Mouse (Mus musculus) hindbrain, embryonic 15.5 days (tissue): ENCODE measurements at regions not wholly inside any gene's neighbourhood (a gene's known extent, or its start where the extent isn't known, plus 50 kb on each side); places are given as distances from the start of the nearest gene placed in this dataset.

ENCODE experiments used
- ATAC-seq: fragments of 200-750 bp; cut with Nextera tagmentation; 2 replicates; pipeline ENCODE4 v1.8.0; 2017; ENCODE audit warnings: low read depth, moderate number of reproducible peaks, moderate TSS enrichment; ENCODE audit not compliant: low FRiP score
- H3K27ac ChIP-seq: fragments of 300-500 bp; sonication (generic); replicated peaks from 2 replicates; pipeline ENCODE4 v1.5.1; 2015; ENCODE audit warnings: mild to moderate bottlenecking, inconsistent platforms
- H3K27me3 ChIP-seq: fragments of 300-500 bp; sonication (generic); 2 replicates; pipeline ENCODE4 v1.6.1; 2015; ENCODE audit warnings: control low read depth, inconsistent platforms
- H3K36me3 ChIP-seq: fragments of 300-500 bp; sonication (generic); 2 replicates; pipeline ENCODE4 v1.6.1; 2015; ENCODE audit warnings: control low read depth, inconsistent platforms
- H3K4me1 ChIP-seq: fragments of 300-500 bp; sonication (generic); replicated peaks from 2 replicates; pipeline ENCODE4 v1.6.1; 2015; ENCODE audit warnings: control low read depth, inconsistent platforms
- H3K4me2 ChIP-seq: fragments of 300-500 bp; sonication (generic); 2 replicates; pipeline ENCODE4 v1.6.1; 2015; ENCODE audit warnings: moderate library complexity, mild to moderate bottlenecking, inconsistent platforms
- H3K4me3 ChIP-seq: fragments of 300-500 bp; sonication (generic); 2 replicates; pipeline ENCODE4 v1.5.1; 2015; ENCODE audit warnings: mild to moderate bottlenecking, inconsistent platforms
- H3K9ac ChIP-seq: fragments of 300-500 bp; sonication (generic); 2 replicates; pipeline ENCODE4 v1.6.1; 2015; ENCODE audit warnings: inconsistent platforms
- H3K9me3 ChIP-seq: fragments of 300-500 bp; sonication (generic); 2 replicates; pipeline ENCODE4 v1.6.1; 2016; ENCODE audit warnings: control low read depth, inconsistent platforms
- WGBS: fragments of 180-500 bp; shearing (Covaris S2); methylation state at CpG from one replicate; pipeline ENCODE4 v1.1.7; 2015; 5-methylcytosine and 5-hydroxymethylcytosine counted together

- Histone ChIP-seq H3K4me1 (peaks cover 7% of the 10 kb centered on the region; the same call in 1 of the 2 replicates), H3K4me2 (peak overlapping the region; percentile 31), H3K9ac (no peak overlapping the region), H3K27me3 (no peaks in the 10 kb centered on the region), H3K4me3 (no peak overlapping the region), H3K36me3 (no peaks in the 10 kb centered on the region), H3K9me3 (no peaks in the 10 kb centered on the region), H3K27ac (no peak overlapping the region)
- WGBS: 21% methylated on average over 8 of the region's 8 CpGs
- ATAC-seq: 0 out of 2 replicates have a peak, but pooled peaks have one; percentile 34
Observed at GRCm38 (mm10) chr8:79828763-79829542, 117.3 kb downstream of the Anapc10 start.

DNA sequence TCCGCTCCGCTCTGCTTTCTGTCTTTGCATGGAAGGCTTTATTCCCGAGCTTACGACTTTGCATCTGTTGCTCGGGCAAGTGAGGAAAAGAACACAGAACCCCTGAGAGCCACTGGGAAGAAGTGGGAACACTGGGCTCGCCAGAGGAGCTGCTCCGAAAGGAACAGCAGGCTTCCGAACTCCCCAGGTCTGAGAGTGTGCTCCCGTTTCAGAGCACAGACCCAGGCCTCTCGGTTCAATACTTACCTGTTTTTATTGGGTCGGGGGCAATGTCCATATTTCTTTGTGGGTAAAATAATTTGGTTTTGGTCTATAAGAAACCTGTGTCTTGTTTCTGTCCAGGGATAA, 117.9 kb downstream of the Anapc10 start:
- Histone ChIP-seq H3K36me3 (no peaks in the 10 kb centered on the region), H3K9ac (no peak overlapping the region), H3K27me3 (no peaks in the 10 kb centered on the region), H3K4me1 (peaks cover 7% of the 10 kb centered on the region; the same call in 1 of the 2 replicates), H3K4me3 (no peak overlapping the region), H3K9me3 (no peaks in the 10 kb centered on the region), H3K4me2 (peak overlapping the region; percentile 31), H3K27ac (no peak overlapping the region)
- WGBS: 18% methylated on average over 11 of the region's 11 CpGs
- peak; percentile 19; the same call in 1 of the 2 replicates for ATAC-seq

- WGBS: 68% methylated on average over 19 of the region's 19 CpGs
- no peaks in the 10 kb centered on the region for H3K9me3 ChIP-seq
- H3K4me2 ChIP-seq: no peak overlapping the region
Observed at GRCm38 (mm10) chr8:79829941-79830633, 118.5 kb downstream of the Anapc10 start.

DNA sequence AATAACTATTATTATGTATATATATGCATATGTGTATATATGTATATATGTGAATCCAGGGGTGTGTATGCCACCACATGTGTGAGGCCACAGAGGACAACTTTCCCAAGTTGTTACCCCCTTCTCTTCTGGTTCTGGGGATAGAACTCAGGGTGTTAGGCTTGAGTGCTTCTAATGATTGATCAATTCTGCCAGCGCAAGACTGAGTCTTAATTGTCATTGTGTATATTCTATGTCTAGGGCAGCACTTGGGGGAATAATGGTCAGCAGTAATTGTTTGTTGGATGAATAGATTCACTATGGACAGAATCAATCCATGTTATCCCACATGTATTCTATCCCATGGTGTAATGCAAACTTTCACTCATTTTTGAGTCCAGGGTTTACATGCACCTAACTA, 127.3 kb downstream of the Anapc10 start:
- H3K9ac ChIP-seq: no peak overlapping the region
- no peak overlapping the region for H3K4me2 ChIP-seq
- no peak for ATAC-seq
- 78% methylated on average over 1 of the region's 1 CpGs for WGBS
- H3K4me1 ChIP-seq: no peaks in the 10 kb centered on the region
- no peaks in the 10 kb centered on the region for H3K27me3 ChIP-seq
- no peaks in the 10 kb centered on the region for H3K36me3 ChIP-seq
- no peak overlapping the region for H3K4me3 ChIP-seq
- H3K9me3 ChIP-seq: no peaks in the 10 kb centered on the region
- no peak overlapping the region for H3K27ac ChIP-seq

More at GRCm38 (mm10) chr8:79829941-79830633, 118.5 kb downstream of the Anapc10 start:
- Histone ChIP-seq H3K4me3 (no peak overlapping the region), H3K27ac (no peak overlapping the region), H3K36me3 (no peaks in the 10 kb centered on the region), H3K9ac (no peak overlapping the region), H3K4me1 (peaks cover 7% of the 10 kb centered on the region; the same call in 1 of the 2 replicates), H3K27me3 (no peaks in the 10 kb centered on the region)
- no peak for ATAC-seq

DNA sequence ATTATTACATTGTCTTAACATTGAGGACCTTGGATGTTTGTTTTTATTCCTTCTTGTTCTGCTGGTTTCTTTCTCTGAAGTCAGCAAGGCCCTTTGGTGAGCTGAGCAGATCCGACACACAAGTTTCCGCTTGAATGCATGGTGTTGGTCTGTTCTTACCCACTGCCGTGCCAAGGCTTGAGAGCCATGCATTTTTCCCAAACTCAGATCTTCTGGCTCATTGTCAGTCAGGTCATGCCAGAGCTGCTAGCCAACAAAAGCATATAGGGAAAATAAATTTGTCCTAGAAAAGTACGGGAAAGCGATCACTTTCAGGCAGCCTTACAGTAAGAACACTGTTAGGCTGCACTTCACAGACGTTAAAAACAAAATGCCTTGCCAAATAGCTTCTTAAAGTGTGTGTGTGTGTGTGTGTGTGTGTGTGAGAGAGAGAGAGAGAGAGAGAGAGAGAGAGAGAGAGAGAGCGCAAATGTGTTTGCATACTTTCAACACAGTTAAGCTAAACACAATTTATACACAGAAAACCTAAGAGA, 138.4 kb downstream of the Anapc10 start:
- WGBS: 53% methylated on average over 7 of the region's 7 CpGs
- Histone ChIP-seq H3K4me3 (no peak overlapping the region), H3K36me3 (no peaks in the 10 kb centered on the region), H3K9ac (no peak overlapping the region), H3K4me1 (no peaks in the 10 kb centered on the region), H3K4me2 (peak overlapping the region; percentile 15; the same call in 1 of the 2 replicates), H3K9me3 (no peaks in the 10 kb centered on the region), H3K27ac (no peak overlapping the region), H3K27me3 (no peaks in the 10 kb centered on the region)
- ATAC-seq: peak; percentile 79

- no peak overlapping the region for H3K4me2 ChIP-seq
- 70% methylated on average over 6 of the region's 6 CpGs for WGBS
Observed at GRCm38 (mm10) chr8:79850519-79850918, 138.9 kb downstream of the Anapc10 start.

GRCm38 (mm10) chr8:79872416-79873077, 160.9 kb downstream of the Anapc10 start:
- no peaks in the 10 kb centered on the region for H3K36me3 ChIP-seq
- H3K27ac ChIP-seq: no peak overlapping the region
- WGBS: 72% methylated on average over 7 of the region's 7 CpGs
- H3K9ac ChIP-seq: no peak overlapping the region
- H3K27me3 ChIP-seq: no peaks in the 10 kb centered on the region
- H3K9me3 ChIP-seq: no peaks in the 10 kb centered on the region
- no peak overlapping the region for H3K4me3 ChIP-seq
- no peak overlapping the region for H3K4me2 ChIP-seq
- H3K4me1 ChIP-seq: no peaks in the 10 kb centered on the region
- ATAC-seq: no peak

More at GRCm38 (mm10) chr8:79850519-79850918, 138.9 kb downstream of the Anapc10 start:
- H3K4me1 ChIP-seq: no peaks in the 10 kb centered on the region
- H3K27me3 ChIP-seq: no peaks in the 10 kb centered on the region
- H3K9ac ChIP-seq: no peak overlapping the region
- no peak overlapping the region for H3K4me3 ChIP-seq
- H3K27ac ChIP-seq: no peak overlapping the region
- H3K9me3 ChIP-seq: no peaks in the 10 kb centered on the region
- no peak for ATAC-seq
- no peaks in the 10 kb centered on the region for H3K36me3 ChIP-seq

- Histone ChIP-seq H3K36me3 (no peaks in the 10 kb centered on the region), H3K27me3 (no peaks in the 10 kb centered on the region), H3K4me3 (no peak overlapping the region), H3K27ac (no peak overlapping the region), H3K4me2 (no peak overlapping the region), H3K9ac (no peak overlapping the region), H3K4me1 (no peaks in the 10 kb centered on the region), H3K9me3 (no peaks in the 10 kb centered on the region)
- no peak for ATAC-seq
- WGBS: 78% methylated on average over 6 of the region's 6 CpGs
Observed at GRCm38 (mm10) chr8:79907971-79908370, 149.8 kb downstream of the Hhip start.
